Mouse (Mus musculus): ENCODE measurements around the gene A630076J17Rik.

The A630076J17Rik gene

GRCm38 (mm10) chr3:107229822-107230221, 592 bp upstream of the A630076J17Rik start:
- no peak for DNase-seq (ENCODE audit: low spot score in 2 of 2)

- DNase-seq (ENCODE audit: low spot score in 2 of 2), result no peak
Measured at GRCm38 (mm10) chr3:107231202-107231601, 788 bp downstream of the A630076J17Rik start.

DNA sequence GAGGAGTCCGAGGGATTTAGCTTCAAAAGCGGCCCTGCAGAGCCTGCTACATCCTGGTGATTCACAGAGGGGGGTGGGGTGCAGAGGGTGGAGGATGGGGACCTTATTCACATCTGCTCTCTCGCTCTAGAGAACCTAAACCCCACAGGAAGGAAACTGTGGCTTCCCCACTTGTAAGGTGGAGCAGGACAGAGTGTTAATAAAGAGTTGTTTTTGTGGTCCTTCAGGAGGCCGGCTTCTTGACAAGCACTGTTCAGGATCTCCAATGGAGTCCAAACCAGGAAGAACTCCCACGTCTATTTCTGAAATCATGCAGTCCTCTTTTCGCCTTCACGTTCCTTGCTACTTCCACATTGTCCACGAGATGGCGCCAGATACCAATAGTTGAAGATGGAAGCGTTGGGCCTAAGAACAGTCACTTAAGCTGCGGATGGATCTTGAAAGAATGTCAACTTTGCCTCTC, 3.0 kb downstream of the A630076J17Rik start:
- peak; percentile 78 to 85 for DNase-seq (ENCODE audit: low spot score in 2 of 2)

GRCm38 (mm10) chr3:107233945-107234344, 3.5 kb downstream of the A630076J17Rik start:
- DNase-seq (ENCODE audit: low spot score in 2 of 2), result no peak

- no peak for DNase-seq (ENCODE audit: low spot score in 2 of 2)
Measured at GRCm38 (mm10) chr3:107238051-107238450, 7.6 kb downstream of the A630076J17Rik start.

DNA sequence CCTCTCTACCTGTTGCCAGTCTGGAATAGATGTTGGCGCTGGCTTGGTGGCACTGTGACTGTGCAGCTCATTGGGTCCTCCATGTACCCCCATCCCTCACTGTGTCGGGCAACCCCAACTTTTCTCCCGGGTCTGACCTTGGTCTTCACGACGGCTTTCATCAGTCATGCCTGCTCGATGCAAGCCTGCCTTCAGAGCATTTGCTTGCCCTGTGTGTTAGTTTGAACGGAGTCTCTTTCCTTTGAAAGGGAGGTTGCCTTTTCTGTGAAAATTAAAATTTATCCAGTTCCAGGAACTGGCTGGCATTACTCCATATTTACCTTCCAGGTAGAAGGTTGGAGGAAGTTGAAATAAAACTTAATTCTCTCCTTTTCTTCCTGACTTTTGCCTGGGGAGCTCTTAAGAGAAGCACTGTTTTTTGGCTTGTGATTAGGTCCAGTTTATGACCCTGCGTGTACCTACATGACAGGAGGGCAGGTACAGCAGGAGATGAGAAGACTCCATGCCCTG, 8.1 kb downstream of the A630076J17Rik start:
- no peak for DNase-seq (ENCODE audit: low spot score in 2 of 2)

- no peak for DNase-seq (ENCODE audit: low spot score in 2 of 2)
Measured at GRCm38 (mm10) chr3:107239607-107240006, 9.2 kb downstream of the A630076J17Rik start, which contains the start of gene Prok1. TSS of gene Prok1 (minus strand) at chr3:107239707.

- DNase-seq (ENCODE audit: low spot score in 2 of 2), result no peak
Measured at GRCm38 (mm10) chr3:107241389-107242094, 11.1 kb downstream of the A630076J17Rik start.

DNA sequence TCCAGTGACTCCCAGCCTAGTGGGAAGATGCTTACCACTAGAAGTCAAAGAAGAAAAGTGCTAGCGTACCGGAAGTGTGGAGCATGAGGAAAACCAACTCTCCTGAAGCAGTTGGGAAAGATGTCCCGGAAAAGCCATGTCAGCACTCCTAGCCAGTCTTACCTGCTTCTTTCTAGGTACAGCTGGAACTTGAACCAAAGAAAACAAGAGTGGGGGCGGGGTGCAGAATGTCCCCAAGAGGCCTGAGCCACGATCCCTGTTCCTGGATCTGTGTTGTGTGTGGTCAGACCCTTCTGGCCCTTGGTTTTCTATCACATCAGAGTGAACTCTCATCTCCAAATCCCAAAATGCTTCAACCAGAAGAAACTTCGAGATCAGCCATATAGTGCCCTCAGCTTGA, 16.5 kb downstream of the A630076J17Rik start:
- DNase-seq (ENCODE audit: low spot score in 2 of 2), result no peak

GRCm38 (mm10) chr3:107249042-107249441, 18.6 kb downstream of the A630076J17Rik start:
- no peak for DNase-seq (ENCODE audit: low spot score in 2 of 2)

- DNase-seq (ENCODE audit: low spot score in 2 of 2), result no peak
Measured at GRCm38 (mm10) chr3:107250320-107250719, 19.9 kb downstream of the A630076J17Rik start.

DNA sequence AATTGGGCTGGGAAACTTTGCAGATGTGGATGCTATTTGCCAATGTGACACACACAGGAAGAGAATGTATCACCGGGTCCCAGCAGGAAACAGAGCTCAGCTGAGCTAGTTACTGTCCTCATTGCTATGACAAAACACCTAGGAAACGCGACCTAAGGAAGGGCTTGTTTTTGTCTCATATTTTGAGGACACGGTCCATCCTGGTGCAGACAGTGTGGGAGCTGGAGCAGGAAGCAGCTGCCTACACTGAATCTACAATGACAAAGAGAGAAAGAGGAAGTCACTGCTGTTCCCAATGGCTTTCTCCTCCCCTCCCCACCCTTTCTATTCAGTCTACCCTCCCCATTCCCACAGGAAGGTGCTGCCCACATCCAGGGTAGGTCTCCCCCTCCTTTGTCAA, 21.6 kb downstream of the A630076J17Rik start:
- DNase-seq (ENCODE audit: low spot score in 2 of 2), result no peak

GRCm38 (mm10) chr3:107253925-107254324, 23.5 kb downstream of the A630076J17Rik start:
- DNase-seq (ENCODE audit: low spot score in 2 of 2), result no peak

DNA sequence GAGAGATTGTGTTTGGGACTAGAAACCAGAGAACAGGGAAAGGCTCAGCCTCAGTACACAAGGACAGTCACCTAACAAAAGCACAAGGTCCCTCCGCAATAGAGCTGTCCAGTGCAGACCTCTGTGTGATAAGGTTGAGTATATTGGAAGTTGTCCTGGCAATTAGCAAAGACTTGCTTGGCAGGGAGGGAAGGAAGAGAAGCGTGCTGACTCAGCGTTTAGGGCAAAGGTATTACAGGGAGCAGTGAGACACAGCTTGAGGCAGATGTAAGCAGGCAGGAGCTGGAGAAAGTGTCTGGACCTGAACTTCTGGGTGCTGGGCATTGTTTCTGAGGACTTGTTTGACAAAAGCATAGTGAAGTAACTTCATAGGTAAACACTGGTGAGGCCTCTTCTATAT, 25.6 kb downstream of the A630076J17Rik start:
- DNase-seq (ENCODE audit: low spot score in 2 of 2), result no peak

DNA sequence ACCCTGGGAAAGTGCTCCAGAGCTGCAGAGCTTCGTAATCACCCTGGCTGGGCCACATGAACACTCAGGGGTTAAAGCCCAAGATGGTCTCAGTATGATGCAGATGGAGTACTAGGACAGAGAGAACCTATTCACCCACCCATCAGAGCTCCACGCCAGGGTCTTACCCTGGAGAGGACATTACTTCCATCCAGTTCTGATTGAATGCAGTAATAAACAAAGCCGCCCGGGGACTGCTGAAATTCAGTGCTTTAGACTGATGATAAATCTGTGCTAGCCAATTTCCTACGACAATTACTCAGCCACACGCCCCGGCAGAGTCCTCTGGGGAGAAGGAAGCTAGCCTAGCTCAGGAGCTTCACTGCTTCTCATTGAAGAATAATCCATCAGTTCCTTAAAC, 26.3 kb downstream of the A630076J17Rik start:
- DNase-seq (ENCODE audit: low spot score in 2 of 2), result no peak

GRCm38 (mm10) chr3:107257924-107258323, 27.5 kb downstream of the A630076J17Rik start:
- DNase-seq (ENCODE audit: low spot score in 2 of 2), result no peak

- DNase-seq (ENCODE audit: low spot score in 2 of 2), result no peak
Measured at GRCm38 (mm10) chr3:107260956-107261850, 30.8 kb downstream of the A630076J17Rik start.

DNA sequence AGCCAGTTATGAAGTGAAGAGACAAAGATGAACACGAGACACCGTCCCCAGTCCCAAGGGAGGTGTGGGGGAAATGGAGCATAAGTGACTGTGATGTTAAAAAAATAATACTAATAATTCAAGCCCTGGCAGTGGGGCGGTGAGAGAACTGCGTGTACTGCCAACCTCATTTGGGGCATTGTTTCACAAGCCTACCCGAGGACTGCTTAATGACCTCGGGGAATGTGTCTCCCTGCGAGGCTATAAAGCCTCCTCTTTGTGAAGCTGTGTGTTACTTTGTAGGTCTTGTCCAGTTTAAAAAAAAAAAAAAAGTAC, 31.4 kb downstream of the A630076J17Rik start:
- no peak for DNase-seq (ENCODE audit: low spot score in 2 of 2)

DNA sequence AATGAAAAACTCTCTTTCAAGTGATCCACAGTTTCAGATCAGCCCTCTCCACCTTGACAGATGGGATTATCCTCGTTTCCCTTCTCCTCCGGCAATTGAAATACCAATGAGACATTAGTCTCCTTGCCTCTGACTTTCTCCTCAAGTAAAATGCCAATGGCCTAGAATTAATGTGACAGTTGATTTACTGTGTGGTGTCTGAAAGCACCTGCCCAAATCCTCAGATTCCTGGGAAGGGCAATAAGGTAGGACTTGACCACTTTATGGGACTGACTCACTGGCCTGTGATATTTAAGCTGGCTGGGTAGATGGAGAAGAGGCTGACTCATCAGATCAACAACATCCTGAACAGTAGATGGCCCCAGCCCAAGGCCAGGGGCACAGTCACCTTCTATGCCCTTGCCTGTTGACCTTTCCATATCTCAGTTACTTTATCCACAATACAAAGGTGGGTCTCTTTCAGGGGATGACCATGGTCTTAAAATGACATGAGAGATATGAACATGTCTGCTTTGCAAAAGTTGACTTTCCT, 36.5 kb downstream of the A630076J17Rik start:
- no peak for DNase-seq (ENCODE audit: low spot score in 2 of 2)

- DNase-seq (ENCODE audit: low spot score in 2 of 2), result no peak
Measured at GRCm38 (mm10) chr3:107272433-107272832, 42.0 kb downstream of the A630076J17Rik start.

DNA sequence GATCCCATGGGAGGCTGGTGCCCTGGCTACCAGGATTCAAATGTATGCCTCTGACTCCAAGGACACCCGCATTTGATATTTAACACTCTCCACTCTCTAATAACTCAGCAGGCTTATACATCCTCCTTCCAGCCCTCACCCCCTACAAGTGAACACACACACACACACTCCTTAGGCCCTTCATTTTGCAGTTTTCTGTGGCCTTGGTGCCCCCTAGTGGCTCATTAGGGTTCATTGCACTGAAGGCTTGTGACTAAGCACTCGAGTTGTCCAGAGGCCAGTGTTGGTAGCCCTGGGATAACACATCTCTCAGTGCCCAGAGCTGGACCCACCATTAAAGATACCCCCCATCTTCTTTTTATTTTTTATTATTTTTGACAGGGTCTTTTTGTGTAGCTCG, 43.4 kb downstream of the A630076J17Rik start:
- DNase-seq (ENCODE audit: low spot score in 2 of 2), result peak; percentile 44 to 53

DNA sequence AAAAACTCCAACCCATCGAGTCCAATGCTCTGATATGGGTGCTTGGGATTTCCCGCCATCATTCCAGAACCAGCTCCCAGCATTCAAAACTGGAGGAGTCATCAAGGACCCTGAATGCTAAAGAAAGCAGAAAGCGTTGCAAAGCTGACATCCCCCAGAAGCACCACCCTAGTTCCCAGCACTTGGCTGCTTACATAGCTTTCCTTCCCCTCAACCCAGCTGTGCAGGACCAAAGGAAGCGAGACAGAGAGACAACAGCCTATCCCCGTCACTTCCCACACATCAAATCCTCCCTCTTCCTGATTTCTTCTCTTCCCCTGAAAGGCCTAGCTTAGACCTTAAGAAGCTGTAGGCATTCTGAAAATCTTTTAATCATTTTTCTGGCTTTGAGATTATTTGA, 44.9 kb downstream of the A630076J17Rik start:
- DNase-seq (ENCODE audit: low spot score in 2 of 2), result no peak
